Mouse (Mus musculus) heart, postnatal 25 days (tissue): ENCODE results near the gene Olig3. TPM values are rescaled to one million over a fixed set of nuclear protein-coding genes. Genes with fewer than 3 reads are reported as not detected.

ENCODE experiments used
- total RNA-seq, 2 experiments: library from RNA; stranded (reverse); gene quantifications; 2 replicates each; pipeline ENCODE4 v1.2.3; 2021

Olig3 gene
- total RNA-seq, 2 experiments from 2014 or later = not detected

Other genes with a start within 250 kb of the Olig3 start
- 10 to 100 TPM; 45.4 to 53.7 TPM for gene Ifngr1, start 235.4 kb downstream of the Olig3 start, total RNA-seq